Comparison of ENCODE assay signal across 7 mouse cellular contexts in genomic region chr13:112288225-112289178, GRCm38 (mm10). TPM values are rescaled to one million over a fixed set of nuclear protein-coding genes. Genes with fewer than 3 reads are reported as not detected.
A peak's percentile ranks its signal among the peaks of the same experiment; 100 is the strongest.
DNase-seq lines count a peak whose midpoint lies in the region; ATAC-seq and TF ChIP-seq lines count a peak whose summit lies in the region.

Gene Ankrd55 (plus strand): TSS chr13:112288451.

- peaks cover 4% of the 10 kb centered on the region; the same call in 1 of the 2 replicates for H3K4me1 ChIP-seq in kidney, adult 2 months (ENCODE audit: control insufficient read depth, insufficient read depth, low read length)
- H3K4me1 ChIP-seq in limb, embryonic 10.5 days = peaks cover 19% of the 10 kb centered on the region
- H3K4me1 ChIP-seq in midbrain, embryonic 11.5 days (ENCODE audit: control insufficient read depth, insufficient read depth, low read length) = peaks cover 7% of the 10 kb centered on the region; the same call in 1 of the 2 replicates

- no peaks in the 10 kb centered on the region for H3K36me3 ChIP-seq in kidney, adult 2 months (ENCODE audit: control insufficient read depth, insufficient read depth, low read length)
- no peaks in the 10 kb centered on the region for H3K36me3 ChIP-seq in limb, embryonic 10.5 days
- H3K36me3 ChIP-seq in midbrain, embryonic 11.5 days (ENCODE audit: control insufficient read depth, insufficient read depth, low read length) = no peaks in the 10 kb centered on the region

- peak within 1 kb of the TSS; percentile 23; the same call in 1 of the 2 replicates for H3K4me2 ChIP-seq in midbrain, embryonic 11.5 days

- peak; percentile 20; the same call in 1 of the 2 replicates for ATAC-seq in granulocyte monocyte progenitor cell, adult 5-6 weeks (replicated peaks; ENCODE audit: poor library complexity, severe bottlenecking)
- peak; percentile 95 for ATAC-seq in midbrain, embryonic 11.5 days (ENCODE audit: low FRiP score)

- DNase-seq in adrenal gland, adult 2 months = peak; percentile 69
- DNase-seq in cerebellum, postnatal 36 days = peak; percentile 63
- DNase-seq in kidney, adult 2 months = peak; percentile 36
- peak; percentile 64 for DNase-seq in limb, embryonic 10.5 days (ENCODE audit: low spot score)
- peak; percentile 90 for DNase-seq in midbrain, embryonic 11.5 days (ENCODE audit: low spot score, missing footprints)
- peak; percentile 25 to 42 for DNase-seq in spleen, adult 18-20 months

- TF ChIP-seq CTCF in kidney, adult 2 months (conservative IDR thresholded peaks at IDR 0.05; ENCODE audit: insufficient read depth, insufficient read length, low read depth, low read length) = no peak

- TF ChIP-seq POLR2A in kidney, adult 2 months (IDR thresholded peaks at IDR 0.05; ENCODE audit: low read depth, low read length) = no peak

- H3K27me3 ChIP-seq in kidney, adult 2 months (replicated peaks; ENCODE audit: control insufficient read depth, insufficient read depth, low read length) = no peaks in the 10 kb centered on the region; the same call in 1 of the 2 replicates
- H3K27me3 ChIP-seq in limb, embryonic 10.5 days (ENCODE audit: low read depth, poor library complexity, severe bottlenecking) = peaks cover 4% of the 10 kb centered on the region; the same call in 1 of the 2 replicates
- H3K27me3 ChIP-seq in midbrain, embryonic 11.5 days (ENCODE audit: control insufficient read depth, insufficient read depth, low read length) = no peaks in the 10 kb centered on the region

- 15% methylated on average over 22 of the region's 22 CpGs for WGBS in kidney, adult 2 months
- WGBS in limb, embryonic 10.5 days = 21% methylated on average over 22 of the region's 22 CpGs
- WGBS in midbrain, embryonic 11.5 days = 43% methylated on average over 22 of the region's 22 CpGs

- no peak within 1 kb of the TSS for H3K9ac ChIP-seq in midbrain, embryonic 11.5 days (ENCODE audit: low read length)

- no peak within 1 kb of the TSS for H3K27ac ChIP-seq in kidney, adult 2 months (ENCODE audit: insufficient read depth, low read depth, low read length)
- peak within 1 kb of the TSS; percentile 72 for H3K27ac ChIP-seq in limb, embryonic 10.5 days
- H3K27ac ChIP-seq in midbrain, embryonic 11.5 days (ENCODE audit: low read depth, low read length) = peak within 1 kb of the TSS; percentile 48; the same call in 1 of the 2 replicates

- H3K9me3 ChIP-seq in limb, embryonic 10.5 days (replicated peaks) = no peaks in the 10 kb centered on the region
- no peaks in the 10 kb centered on the region for H3K9me3 ChIP-seq in midbrain, embryonic 11.5 days (ENCODE audit: control insufficient read depth, low read length)

- H3K4me3 ChIP-seq in kidney, adult 2 months (ENCODE audit: insufficient read depth, low read depth, low read length) = no peak within 1 kb of the TSS
- H3K4me3 ChIP-seq in limb, embryonic 10.5 days = peak within 1 kb of the TSS; percentile 37
- H3K4me3 ChIP-seq in midbrain, embryonic 11.5 days (ENCODE audit: low read depth, low read length) = no peak within 1 kb of the TSS

RNA-seq across cellular contexts. Expression of gene Ankrd55, which starts in this region (rescaled TPM):
- total RNA-seq in adrenal gland, adult 2 months (2021) = 10 to 100 TPM in 1 of 2 experiments, 1 to 10 TPM in 1; 1.5 to 14.0 TPM
- 1.9 and 4.2 TPM in 2 replicates for polyA plus RNA-seq in adrenal gland, adult 2 months (2012; rRNA removed)
- 0.67 TPM in 1 of 2 replicates, not detected in the other for total RNA-seq in granulocyte monocyte progenitor cell, adult 5-6 weeks (2014; fragmentation: Nextera tagmentation)
- not detected in 2 replicates for total RNA-seq in granulocyte monocyte progenitor cell, adult 5-6 weeks (2017)
- 0.08 TPM in 2 replicates for polyA plus RNA-seq in kidney, adult 2 months (2012; rRNA removed)
- polyA plus RNA-seq in limb, embryonic 10.5 days (2016; fragmentation: Nextera tagmentation; extraction: Ambion mirVana) = 0.23 and 0.46 TPM in 2 replicates
- 1.9 and 2.3 TPM in 2 replicates for polyA plus RNA-seq in midbrain, embryonic 11.5 days (2014; fragmentation: Nextera tagmentation; extraction: Ambion mirVana)

Comparison
In these comparisons a context has a peak if more than half of its experiments do, and no peak if none do; other contexts are left out.
1. Peak in ATAC-seq in granulocyte monocyte progenitor cell, adult 5-6 weeks; RNA of the gene not detected or under 1 TPM.
2. Peak in DNase-seq in kidney, adult 2 months; RNA of the gene not detected or under 1 TPM.
3. Peak in DNase-seq, H3K4me3 ChIP-seq and H3K27ac ChIP-seq in limb, embryonic 10.5 days; RNA of the gene not detected or under 1 TPM.
4. DNase-seq: peak in every context shown above with its lines; median percentile 90 in midbrain, embryonic 11.5 days; 69 in adrenal gland, adult 2 months; 64 in limb, embryonic 10.5 days; 63 in cerebellum, postnatal 36 days; 36 in kidney, adult 2 months; 34 in spleen, adult 18-20 months.